10 mouse cellular contexts compared by ENCODE assay signal in the genomic region with DNA sequence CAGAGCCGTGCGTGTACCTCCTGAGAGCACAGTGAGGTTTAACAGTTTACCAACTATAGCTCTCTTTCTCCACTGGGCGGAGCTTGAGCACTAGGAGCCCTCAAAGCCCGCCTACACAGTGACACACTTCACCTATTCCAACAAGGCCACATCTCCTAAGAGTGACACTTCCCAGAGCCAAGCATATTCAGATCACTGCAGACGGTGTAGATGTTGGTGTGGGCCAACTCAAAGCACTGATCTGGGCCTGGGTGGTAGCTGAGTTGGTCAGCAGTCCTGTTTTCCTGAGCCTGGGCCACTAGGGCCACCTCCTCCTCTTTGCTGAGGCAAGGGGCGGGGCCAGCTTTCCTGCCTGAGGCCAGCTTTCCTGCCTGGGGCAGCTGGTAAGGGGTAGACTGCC. TPM values are rescaled to one million over a fixed set of nuclear protein-coding genes. Genes with fewer than 3 reads are reported as not detected.
A peak's percentile ranks its signal among the peaks of the same experiment; 100 is the strongest.
DNase-seq lines count a peak whose midpoint lies in the region; ATAC-seq lines count a peak whose summit lies in the region.
"Had no signal": no experiment of that assay in that cellular context is flagged by ENCODE, and none has a peak within 500 bp of the region (broad histone marks: within the 10 kb centered on the region; RNA-seq: fewer than 3 reads in every experiment).

No protein-coding gene starts in this region.

- no peak for DNase-seq in kidney, adult 8-10 months
- DNase-seq in adipocyte (ENCODE audit: low spot score): peak; percentile 14
- DNase-seq in kidney, postnatal 25 days: peak; percentile 54 to 62
- DNase-seq in gastrocnemius, postnatal 36 days: no peak
- DNase-seq in gastrocnemius, postnatal 14 days: no peak
- DNase-seq in adrenal gland, adult 8-10 months: no peak

- no peak overlapping the region for H3K27ac ChIP-seq in kidney, embryonic 14.5 days (ENCODE audit: low read depth, low read length)
- H3K27ac ChIP-seq in stomach, embryonic 15.5 days: no peak overlapping the region
- H3K27ac ChIP-seq: neural tube, embryonic 12.5 days had no signal

- 38% methylated on average over 6 of the region's 6 CpGs for WGBS in kidney, embryonic 14.5 days
- 28% methylated on average over 6 of the region's 6 CpGs for WGBS in stomach, embryonic 15.5 days

- H3K36me3 ChIP-seq in kidney, embryonic 14.5 days (ENCODE audit: control insufficient read depth, insufficient read depth, low read length): no peaks in the 10 kb centered on the region
- no peaks in the 10 kb centered on the region for H3K36me3 ChIP-seq in stomach, embryonic 15.5 days
- H3K36me3 ChIP-seq: neural tube, embryonic 12.5 days had no signal

- no peaks in the 10 kb centered on the region for H3K27me3 ChIP-seq in kidney, embryonic 14.5 days (ENCODE audit: control insufficient read depth, insufficient read depth, low read length)
- no peaks in the 10 kb centered on the region for H3K27me3 ChIP-seq in stomach, embryonic 15.5 days (replicated peaks)
- H3K27me3 ChIP-seq: neural tube, embryonic 12.5 days had no signal

- no peak overlapping the region for H3K4me3 ChIP-seq in kidney, embryonic 14.5 days (ENCODE audit: low read length)
- H3K4me3 ChIP-seq in stomach, embryonic 15.5 days (replicated peaks): no peak overlapping the region
- H3K4me3 ChIP-seq: neural tube, embryonic 12.5 days had no signal

- H3K9ac ChIP-seq in kidney, embryonic 14.5 days (ENCODE audit: low read depth, low read length): no peak overlapping the region
- H3K9ac ChIP-seq in stomach, embryonic 15.5 days: no peak overlapping the region
- H3K9ac ChIP-seq: neural tube, embryonic 12.5 days had no signal

- intact Hi-C loops in gastrocnemius, postnatal 36 days (cut with DNase I): loop anchor here (5.0 to 10.0 kb wide), 3 partner anchors 140 to 640 kb away; no protein-coding TSS in a partner anchor
- intact Hi-C loops in gastrocnemius, postnatal 14 days (cut with DNase I; ENCODE audit: low total_unique reads): no loop called here

- no peaks in the 10 kb centered on the region for H3K4me1 ChIP-seq in kidney, embryonic 14.5 days (ENCODE audit: control insufficient read depth, insufficient read depth, low read length)
- H3K4me1 ChIP-seq in stomach, embryonic 15.5 days: no peaks in the 10 kb centered on the region
- H3K4me1 ChIP-seq: neural tube, embryonic 12.5 days had no signal

- no peak overlapping the region for H3K4me2 ChIP-seq in kidney, embryonic 14.5 days (replicated peaks; ENCODE audit: low read depth, low read length)
- H3K4me2 ChIP-seq in stomach, embryonic 15.5 days: no peak overlapping the region
- H3K4me2 ChIP-seq: neural tube, embryonic 12.5 days had no signal

- ATAC-seq in kidney, embryonic 14.5 days (ENCODE audit: low FRiP score, low TSS enrichment): peak; percentile 69
- ATAC-seq in stomach, embryonic 15.5 days (ENCODE audit: insufficient read depth, low FRiP score, low read depth): peak; percentile 50; the same call in 1 of the 2 replicates
- ATAC-seq: forebrain, embryonic 14.5 days had no signal

- no peaks in the 10 kb centered on the region for H3K9me3 ChIP-seq in kidney, embryonic 14.5 days (ENCODE audit: control insufficient read depth, low read length)
- no peaks in the 10 kb centered on the region for H3K9me3 ChIP-seq in stomach, embryonic 15.5 days
- H3K9me3 ChIP-seq: neural tube, embryonic 12.5 days had no signal

RNA-seq across cellular contexts. Expression of a gene that starts 20.2 kb away (rescaled TPM):
- polyA plus RNA-seq in kidney, embryonic 14.5 days (2014; fragmentation: Nextera tagmentation; extraction: Ambion mirVana): 21.4 and 25.7 TPM in 2 replicates
- polyA plus RNA-seq in stomach, embryonic 15.5 days (2015; fragmentation: Nextera tagmentation; extraction: Ambion mirVana): 12.6 and 14.9 TPM in 2 replicates
- 1 to 10 TPM; 6.0 to 6.8 TPM for total RNA-seq in gastrocnemius, postnatal 36 days (2021)
- 1 to 10 TPM; 5.9 to 6.2 TPM for total RNA-seq in gastrocnemius, postnatal 14 days (2021)
- total RNA-seq in adrenal gland, adult 8-10 months (2022): 10 to 100 TPM; 19.0 to 36.9 (median 27.6) TPM

RNA-seq across cellular contexts. Expression of a gene that starts 35.2 kb away (rescaled TPM):
- 0.43 TPM in 1 of 2 replicates, not detected in the other for polyA plus RNA-seq in kidney, embryonic 14.5 days (2014; fragmentation: Nextera tagmentation; extraction: Ambion mirVana)
- polyA plus RNA-seq in stomach, embryonic 15.5 days (2015; fragmentation: Nextera tagmentation; extraction: Ambion mirVana): 500 and 589 TPM in 2 replicates
- total RNA-seq in gastrocnemius, postnatal 36 days (2021): not detected
- not detected for total RNA-seq in gastrocnemius, postnatal 14 days (2021)
- total RNA-seq in adrenal gland, adult 8-10 months (2022): 1 to 10 TPM in 1 of 4 experiments, not detected in 3; 1.2 TPM
- polyA plus RNA-seq: forebrain, embryonic 14.5 days; neural tube, embryonic 12.5 days had no signal

Comparison
In these comparisons a context has a peak if more than half of its experiments do, and no peak if none do; other contexts are left out.
1. DNase-seq: peak in adipocyte (single experiment) and kidney, postnatal 25 days (2 of 2); none in kidney, adult 8-10 months (0 of 2), gastrocnemius, postnatal 36 days (0 of 2), gastrocnemius, postnatal 14 days (single experiment) and adrenal gland, adult 8-10 months (single experiment).